Mouse (Mus musculus) limb, embryonic 13.5 days (tissue): ENCODE data around the gene Kcnj6. TPM values are rescaled to one million over a fixed set of nuclear protein-coding genes. Genes with fewer than 3 reads are reported as not detected.

ENCODE experiments used
- ATAC-seq: fragments of 200-750 bp; cut with Nextera tagmentation; 2 replicates; pipeline ENCODE4 v1.8.0; 2017; ENCODE audit warnings: low read depth, moderate number of reproducible peaks, moderate TSS enrichment; ENCODE audit not compliant: low FRiP score
- H3K27ac ChIP-seq: fragments of 300-500 bp; sonication (generic); 2 replicates; pipeline ENCODE4 v1.5.1; 2015; ENCODE audit warnings: inconsistent platforms, mild to moderate bottlenecking, moderate library complexity
- H3K27me3 ChIP-seq: fragments of 300-500 bp; sonication (generic); 2 replicates; pipeline ENCODE4 v1.6.1; 2015; ENCODE audit warnings: mild to moderate bottlenecking, inconsistent platforms
- H3K36me3 ChIP-seq: fragments of 300-500 bp; sonication (generic); 2 replicates; pipeline ENCODE4 v1.6.1; 2015; ENCODE audit warnings: inconsistent platforms, mild to moderate bottlenecking, moderate library complexity
- H3K4me1 ChIP-seq: fragments of 300-500 bp; sonication (generic); 2 replicates; pipeline ENCODE4 v1.6.1; 2015; ENCODE audit warnings: inconsistent platforms
- H3K4me2 ChIP-seq: fragments of 300-500 bp; sonication (generic); replicated peaks from 2 replicates; pipeline ENCODE4 v1.6.1; 2015; ENCODE audit warnings: inconsistent platforms, mild to moderate bottlenecking, moderate library complexity
- H3K4me3 ChIP-seq: fragments of 300-500 bp; sonication (generic); 2 replicates; pipeline ENCODE4 v1.5.1; 2015; ENCODE audit warnings: moderate library complexity, mild to moderate bottlenecking, inconsistent platforms
- H3K9ac ChIP-seq: fragments of 300-500 bp; sonication (generic); 2 replicates; pipeline ENCODE4 v1.6.1; 2015; ENCODE audit warnings: mild to moderate bottlenecking, inconsistent platforms
- H3K9me3 ChIP-seq: fragments of 300-500 bp; sonication (generic); 2 replicates; pipeline ENCODE4 v1.6.1; 2016; ENCODE audit warnings: inconsistent platforms
- WGBS: fragments of 180-500 bp; shearing (Covaris S2); methylation state at CpG from one replicate; pipeline ENCODE4 v1.1.7; 2015; 5-methylcytosine and 5-hydroxymethylcytosine counted together
- polyA plus RNA-seq: library from polyadenylated mRNA; unstranded; fragments of >200 nt; fragmentation: Nextera tagmentation; extraction: Ambion mirVana; gene quantifications from 2 replicates; pipeline ENCODE4 v1.2.1, GENCODE M21; 2015

The Kcnj6 gene
- polyA plus RNA-seq, 1 experiment from 2014 or later = not detected

DNA sequence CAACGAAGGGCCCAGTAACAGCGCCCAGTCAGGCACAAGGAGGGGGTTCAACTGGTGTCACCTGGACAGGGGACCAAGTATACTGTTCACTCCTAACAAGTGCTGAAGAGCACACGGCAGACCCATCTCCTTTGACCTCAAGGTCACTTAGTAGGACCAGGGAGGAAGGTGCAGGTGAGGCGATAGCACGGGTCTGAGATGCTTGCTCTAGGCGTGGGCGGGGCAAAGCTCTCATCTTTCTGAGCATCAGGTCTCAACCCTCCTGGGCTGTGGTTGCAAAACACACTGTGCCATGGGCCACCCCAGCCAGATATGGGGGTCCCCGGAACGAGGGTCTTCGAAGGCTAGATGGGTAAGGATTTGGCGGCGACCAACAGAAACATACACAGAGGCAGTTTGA, 274.6 kb downstream of the Kcnj6 start:
- no peak overlapping the region for H3K27ac ChIP-seq
- ATAC-seq = no peak
- H3K4me3 ChIP-seq = no peak overlapping the region
- H3K27me3 ChIP-seq = no peaks in the 10 kb centered on the region
- no peak overlapping the region for H3K9ac ChIP-seq
- H3K36me3 ChIP-seq = no peaks in the 10 kb centered on the region
- 76% methylated on average over 12 of the region's 12 CpGs for WGBS
- no peak overlapping the region for H3K4me2 ChIP-seq
- peaks cover 3% of the 10 kb centered on the region; the same call in 1 of the 2 replicates for H3K4me1 ChIP-seq
- H3K9me3 ChIP-seq = no peaks in the 10 kb centered on the region

GRCm38 (mm10) chr16:94721549-94722006, 275.9 kb downstream of the Kcnj6 start:
- Histone ChIP-seq H3K4me2 (no peak overlapping the region), H3K9ac (no peak overlapping the region), H3K4me1 (peaks cover 3% of the 10 kb centered on the region; the same call in 1 of the 2 replicates), H3K36me3 (no peaks in the 10 kb centered on the region), H3K9me3 (0 out of 2 replicates have a peak, but pooled peaks cover 6% of the 10 kb centered on the region), H3K27me3 (no peaks in the 10 kb centered on the region), H3K4me3 (no peak overlapping the region), H3K27ac (no peak overlapping the region)
- 65% methylated on average over 10 of the region's 10 CpGs for WGBS
- ATAC-seq = peak; percentile 72

GRCm38 (mm10) chr16:94720476-94721153, 276.9 kb downstream of the Kcnj6 start:
- Histone ChIP-seq H3K4me1 (peaks cover 3% of the 10 kb centered on the region; the same call in 1 of the 2 replicates), H3K4me3 (no peak overlapping the region), H3K27ac (no peak overlapping the region), H3K27me3 (no peaks in the 10 kb centered on the region), H3K36me3 (no peaks in the 10 kb centered on the region), H3K4me2 (no peak overlapping the region), H3K9ac (no peak overlapping the region), H3K9me3 (peaks cover 11% of the 10 kb centered on the region; the same call in 1 of the 2 replicates)
- 56% methylated on average over 7 of the region's 7 CpGs for whole genome bisulfite sequencing
- ATAC-seq = no peak

GRCm38 (mm10) chr16:94719488-94719887, 278.0 kb downstream of the Kcnj6 start:
- ATAC-seq = no peak
- H3K9me3 ChIP-seq = peaks cover 11% of the 10 kb centered on the region; the same call in 1 of the 2 replicates
- no peak overlapping the region for H3K4me2 ChIP-seq
- H3K9ac ChIP-seq = no peak overlapping the region
- H3K4me1 ChIP-seq = peaks cover 3% of the 10 kb centered on the region; the same call in 1 of the 2 replicates
- no peaks in the 10 kb centered on the region for H3K36me3 ChIP-seq
- no peak overlapping the region for H3K27ac ChIP-seq
- 62% methylated on average over 4 of the region's 4 CpGs for WGBS
- no peaks in the 10 kb centered on the region for H3K27me3 ChIP-seq
- no peak overlapping the region for H3K4me3 ChIP-seq

- H3K27ac ChIP-seq = no peak overlapping the region
- no peak overlapping the region for H3K4me2 ChIP-seq
Observed at GRCm38 (mm10) chr16:94718919-94719318, 278.6 kb downstream of the Kcnj6 start.

GRCm38 (mm10) chr16:94717051-94717450, 280.4 kb downstream of the Kcnj6 start:
- 90% methylated on average over 11 of the region's 11 CpGs for WGBS
- Histone ChIP-seq H3K4me3 (no peak overlapping the region), H3K27ac (no peak overlapping the region), H3K4me2 (no peak overlapping the region), H3K9ac (no peak overlapping the region), H3K4me1 (peaks cover 3% of the 10 kb centered on the region; the same call in 1 of the 2 replicates), H3K9me3 (peaks cover 11% of the 10 kb centered on the region; the same call in 1 of the 2 replicates), H3K27me3 (no peaks in the 10 kb centered on the region), H3K36me3 (no peaks in the 10 kb centered on the region)
- ATAC-seq = no peak

More at GRCm38 (mm10) chr16:94718919-94719318, 278.6 kb downstream of the Kcnj6 start:
- Histone ChIP-seq H3K36me3 (no peaks in the 10 kb centered on the region), H3K9ac (0 out of 2 replicates have a peak overlapping the region, but pooled peaks have one; percentile 8), H3K4me1 (peaks cover 2% of the 10 kb centered on the region; the same call in 1 of the 2 replicates), H3K27me3 (no peaks in the 10 kb centered on the region), H3K9me3 (peaks cover 11% of the 10 kb centered on the region; the same call in 1 of the 2 replicates), H3K4me3 (no peak overlapping the region)
- ATAC-seq = no peak
- WGBS = 44% methylated on average over 4 of the region's 4 CpGs

DNA sequence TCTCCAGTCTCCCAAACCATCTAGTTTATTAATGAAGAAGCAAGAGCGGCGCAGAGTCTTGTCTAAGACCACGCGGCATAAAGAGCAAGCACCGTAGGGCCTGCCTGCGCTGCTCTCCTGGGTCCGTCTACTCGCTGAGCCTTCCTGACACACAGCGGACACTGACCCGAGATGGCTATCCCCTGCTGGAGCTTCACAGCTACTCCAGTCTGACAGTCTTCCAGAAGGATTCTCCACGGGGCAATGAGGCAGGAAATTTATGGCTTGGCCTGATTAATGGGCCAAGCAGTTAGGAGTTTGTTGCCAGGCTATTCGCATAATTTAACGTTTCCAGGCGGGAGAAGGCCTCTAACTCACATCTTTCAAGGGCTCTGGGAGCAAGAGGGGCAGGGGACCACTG, 283.0 kb downstream of the Kcnj6 start:
- H3K36me3 ChIP-seq = no peaks in the 10 kb centered on the region
- no peak for ATAC-seq
- H3K9me3 ChIP-seq = peaks cover 11% of the 10 kb centered on the region; the same call in 1 of the 2 replicates
- peaks cover 3% of the 10 kb centered on the region; the same call in 1 of the 2 replicates for H3K4me1 ChIP-seq
- no peak overlapping the region for H3K9ac ChIP-seq
- H3K4me3 ChIP-seq = no peak overlapping the region
- no peak overlapping the region for H3K4me2 ChIP-seq
- 48% methylated on average over 14 of the region's 14 CpGs for WGBS
- H3K27ac ChIP-seq = no peak overlapping the region
- no peaks in the 10 kb centered on the region for H3K27me3 ChIP-seq

GRCm38 (mm10) chr16:94713480-94714094, 283.9 kb downstream of the Kcnj6 start:
- ATAC-seq = peak; percentile 86; the same call in 1 of the 2 replicates
- peaks cover 3% of the 10 kb centered on the region; the same call in 1 of the 2 replicates for H3K4me1 ChIP-seq
- peak overlapping the region; percentile 64 for H3K4me2 ChIP-seq
- peak overlapping the region; percentile 31 for H3K4me3 ChIP-seq
- whole genome bisulfite sequencing = 10% methylated on average over 25 of the region's 25 CpGs
- no peaks in the 10 kb centered on the region for H3K27me3 ChIP-seq
- peaks cover 11% of the 10 kb centered on the region; the same call in 1 of the 2 replicates for H3K9me3 ChIP-seq
- no peak overlapping the region for H3K27ac ChIP-seq
- 0 out of 2 replicates have a peak overlapping the region, but pooled peaks have one; percentile 15 for H3K9ac ChIP-seq
- no peaks in the 10 kb centered on the region for H3K36me3 ChIP-seq

GRCm38 (mm10) chr16:94701971-94702370, 295.5 kb downstream of the Kcnj6 start:
- no peak overlapping the region for H3K4me2 ChIP-seq
- H3K9me3 ChIP-seq = no peaks in the 10 kb centered on the region
- no peaks in the 10 kb centered on the region for H3K36me3 ChIP-seq
- no peak overlapping the region for H3K27ac ChIP-seq
- 77% methylated on average over 4 of the region's 4 CpGs for WGBS
- no peak overlapping the region for H3K9ac ChIP-seq
- H3K27me3 ChIP-seq = no peaks in the 10 kb centered on the region
- no peak for ATAC-seq
- no peaks in the 10 kb centered on the region for H3K4me1 ChIP-seq
- no peak overlapping the region for H3K4me3 ChIP-seq

- ATAC-seq = no peak
- H3K9ac ChIP-seq = no peak overlapping the region
- H3K27me3 ChIP-seq = no peaks in the 10 kb centered on the region
- no peaks in the 10 kb centered on the region for H3K4me1 ChIP-seq
- no peak overlapping the region for H3K4me2 ChIP-seq
- no peak overlapping the region for H3K4me3 ChIP-seq
- WGBS = 57% methylated on average over 4 of the region's 4 CpGs
- no peaks in the 10 kb centered on the region for H3K9me3 ChIP-seq
- H3K36me3 ChIP-seq = peaks cover 7% of the 10 kb centered on the region; the same call in 1 of the 2 replicates
- no peak overlapping the region for H3K27ac ChIP-seq
Observed at GRCm38 (mm10) chr16:94701141-94701540, 296.4 kb downstream of the Kcnj6 start.
